Mouse (Mus musculus): ENCODE results near the gene Crhr1.

Gene Crhr1

GRCm38 (mm10) chr11:104132580-104133441, at the start of gene Crhr1:
TSS of gene Crhr1 (plus strand) at chr11:104132855.
- DNase-seq, result no peak

GRCm38 (mm10) chr11:104083248-104083647, 49.4 kb upstream of the Crhr1 start:
- no peak for DNase-seq

GRCm38 (mm10) chr11:104083716-104084115, 48.9 kb upstream of the Crhr1 start:
- no peak for DNase-seq

- no peak for DNase-seq
These were observed 44.1 kb upstream of the Crhr1 start for GRCm38 (mm10) chr11:104088519-104088918.

- no peak for DNase-seq
These were observed 41.9 kb upstream of the Crhr1 start for GRCm38 (mm10) chr11:104090769-104091168.

- no peak for DNase-seq
These were observed 37.5 kb upstream of the Crhr1 start for GRCm38 (mm10) chr11:104095151-104095550.

GRCm38 (mm10) chr11:104096536-104096935, 36.1 kb upstream of the Crhr1 start:
- no peak for DNase-seq

GRCm38 (mm10) chr11:104099542-104099941, 33.1 kb upstream of the Crhr1 start:
- no peak for DNase-seq

GRCm38 (mm10) chr11:104102641-104103040, 30.0 kb upstream of the Crhr1 start:
- DNase-seq, result no peak

GRCm38 (mm10) chr11:104106329-104106728, 26.3 kb upstream of the Crhr1 start:
- no peak for DNase-seq

GRCm38 (mm10) chr11:104106969-104107368, 25.7 kb upstream of the Crhr1 start:
- no peak for DNase-seq

- no peak for DNase-seq
These were observed 22.3 kb upstream of the Crhr1 start for GRCm38 (mm10) chr11:104110366-104110765.

GRCm38 (mm10) chr11:104111851-104112250, 20.8 kb upstream of the Crhr1 start:
- no peak for DNase-seq

GRCm38 (mm10) chr11:104113699-104114098, 19.0 kb upstream of the Crhr1 start:
- DNase-seq, result no peak

- peak; percentile 67 for DNase-seq
These were observed 18.0 kb upstream of the Crhr1 start for GRCm38 (mm10) chr11:104114690-104115089.

- no peak for DNase-seq
These were observed 14.3 kb upstream of the Crhr1 start for GRCm38 (mm10) chr11:104118356-104118755.

- DNase-seq, result no peak
These were observed 9.7 kb upstream of the Crhr1 start for GRCm38 (mm10) chr11:104122966-104123365.

GRCm38 (mm10) chr11:104123479-104123878, 9.2 kb upstream of the Crhr1 start:
- no peak for DNase-seq

GRCm38 (mm10) chr11:104124582-104124981, 8.1 kb upstream of the Crhr1 start:
- peak; percentile 43 for DNase-seq

GRCm38 (mm10) chr11:104129466-104129865, 3.2 kb upstream of the Crhr1 start:
- no peak for DNase-seq

GRCm38 (mm10) chr11:104130721-104131647, 1.7 kb upstream of the Crhr1 start:
- no peak for DNase-seq

- no peak for DNase-seq
These were observed 899 bp upstream of the Crhr1 start for GRCm38 (mm10) chr11:104131756-104132155.

GRCm38 (mm10) chr11:104133442-104133983, 858 bp downstream of the Crhr1 start:
- DNase-seq, result no peak

Data from kidney, adult 11 months (tissue).